Mouse (Mus musculus): ENCODE data around the gene Epc2. TPM values are rescaled to one million over a fixed set of nuclear protein-coding genes. Genes with fewer than 3 reads are reported as not detected.

The Epc2 gene
- polyA plus RNA-seq (2012; ENCODE audit: insufficient read depth, low replicate concordance), result 0.35 and 0.65 TPM in 2 replicates

DNA sequence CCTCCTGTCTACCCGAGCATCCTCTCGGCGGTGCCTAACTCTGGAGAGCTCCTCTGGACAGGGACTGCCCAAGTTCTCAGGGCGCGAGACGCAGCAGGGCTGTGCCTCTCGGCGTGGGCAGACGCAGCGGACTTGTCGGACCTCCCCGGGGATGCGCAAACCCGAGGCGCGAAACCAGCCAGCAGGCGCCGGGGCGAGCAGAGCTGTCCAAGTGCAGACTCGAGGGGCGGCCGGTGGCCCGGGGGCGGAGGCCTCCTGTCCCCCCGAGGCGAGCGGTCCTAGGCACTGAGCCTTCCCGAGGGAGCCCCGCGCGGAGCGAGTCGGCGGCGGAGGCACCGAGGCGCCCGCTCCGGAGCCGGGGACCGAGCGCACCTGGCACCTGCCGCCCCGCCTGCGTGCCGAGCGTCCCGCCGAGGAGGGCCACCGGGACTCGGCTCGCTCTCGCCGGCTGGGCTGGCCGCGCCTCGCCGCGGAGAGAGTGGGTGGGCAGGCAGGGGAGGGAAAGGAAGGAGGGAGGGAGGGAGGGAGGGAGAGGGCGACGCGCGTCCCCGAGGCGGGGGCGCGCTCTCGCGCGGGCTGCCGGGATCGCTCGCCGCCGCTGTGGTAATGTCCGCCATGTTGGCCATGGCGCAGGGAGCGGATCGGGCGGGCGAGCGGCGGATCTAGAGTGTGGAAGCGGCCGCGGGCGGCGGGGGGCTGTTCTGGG lies at the start of gene Epc2:
Gene Epc2 (plus strand): TSS at position 556 of the 706 bp plus-strand sequence.
- no peak for TF ChIP-seq FLI1 (IDR thresholded peaks at IDR 0.05; ENCODE audit: low read length)
- TF ChIP-seq GATA1 (IDR thresholded peaks at IDR 0.05; ENCODE audit: borderline replicate concordance, low read length), result no peak
- no peaks in the 10 kb centered on the region for H3K36me3 ChIP-seq (replicated peaks; ENCODE audit: low read length)
- peak within 1 kb of the TSS; percentile 99 for H3K4me3 ChIP-seq (replicated peaks)
- no peaks in the 10 kb centered on the region for H3K27me3 ChIP-seq (replicated peaks)
- H3K9me3 ChIP-seq, result no peaks in the 10 kb centered on the region
- peaks cover 11% of the 10 kb centered on the region; the same call in 1 of the 2 replicates for H3K4me1 ChIP-seq

DNA sequence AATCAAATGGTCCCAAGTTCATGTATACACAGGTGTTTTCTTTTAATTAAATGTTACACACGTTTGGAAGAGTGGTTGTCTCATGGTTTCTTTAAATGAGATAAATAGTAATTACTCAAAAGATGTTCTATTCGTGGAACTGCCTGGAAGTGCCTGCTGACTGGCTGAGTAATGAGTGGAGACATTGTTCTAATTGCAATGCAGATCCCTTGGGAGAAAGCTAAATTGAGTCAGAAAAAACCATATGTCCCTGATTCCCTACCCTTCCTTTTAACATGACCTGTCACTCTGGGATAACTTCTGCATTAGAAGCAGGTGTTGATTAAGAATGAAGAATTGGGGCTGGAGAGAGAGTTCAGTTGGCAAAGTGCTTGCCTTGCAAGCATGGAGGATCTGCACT lies 45.3 kb upstream of the Epc2 start:
- H3K4me1 ChIP-seq, result no peaks in the 10 kb centered on the region
- H3K36me3 ChIP-seq (replicated peaks; ENCODE audit: low read length), result no peaks in the 10 kb centered on the region
- TF ChIP-seq FLI1 (IDR thresholded peaks at IDR 0.05; ENCODE audit: low read length) (no peak), GATA1 (IDR thresholded peaks at IDR 0.05; ENCODE audit: borderline replicate concordance, low read length) (no peak)
- no peak overlapping the region for H3K4me3 ChIP-seq (replicated peaks)
- H3K9me3 ChIP-seq, result peaks cover 7% of the 10 kb centered on the region; the same call in 1 of the 2 replicates
- H3K27me3 ChIP-seq (replicated peaks), result no peaks in the 10 kb centered on the region

DNA sequence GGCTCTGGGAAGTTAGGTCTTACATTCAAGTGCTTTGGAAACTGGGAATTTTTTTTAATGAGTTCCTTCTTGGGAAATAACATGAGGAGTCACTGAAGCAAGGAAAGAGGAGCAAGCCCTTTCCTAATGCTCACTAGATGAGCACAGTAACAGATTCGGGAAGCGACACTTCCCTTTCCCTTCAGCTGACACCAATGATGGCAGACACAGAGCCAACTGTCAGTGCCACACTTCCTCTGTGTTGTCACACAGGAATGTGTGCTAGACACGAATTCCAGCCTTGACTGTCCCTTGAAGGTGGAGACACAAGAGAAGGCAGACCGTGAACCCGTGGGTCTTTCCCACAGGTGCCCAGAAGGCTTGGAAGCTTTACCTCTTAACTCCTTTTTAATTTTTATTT lies 39.6 kb upstream of the Epc2 start:
- TF ChIP-seq GATA1 (IDR thresholded peaks at IDR 0.05; ENCODE audit: borderline replicate concordance, low read length) (no peak), FLI1 (IDR thresholded peaks at IDR 0.05; ENCODE audit: low read length) (no peak)

DNA sequence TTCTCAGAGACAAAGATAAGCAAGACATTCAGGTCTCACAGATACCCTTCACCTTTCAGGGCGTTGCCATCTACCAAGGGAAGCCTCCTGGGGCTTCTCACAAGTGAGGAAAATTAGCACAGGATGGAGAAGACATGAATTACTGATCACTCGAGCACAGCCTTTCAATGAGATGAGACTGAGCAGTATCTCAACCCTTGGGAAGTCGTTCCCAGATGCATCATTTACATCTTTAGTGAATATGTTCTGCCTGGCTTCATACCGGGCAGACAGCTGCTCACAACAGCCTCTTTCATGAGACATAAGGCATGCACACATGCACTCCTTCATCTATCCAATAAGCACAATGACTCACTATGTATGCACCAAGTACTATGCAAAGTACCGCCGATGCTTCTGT lies 38.7 kb upstream of the Epc2 start:
- Histone ChIP-seq H3K9me3 (no peaks in the 10 kb centered on the region), H3K4me1 (peaks cover 29% of the 10 kb centered on the region), H3K4me3 (replicated peaks) (no peak overlapping the region), H3K36me3 (replicated peaks; ENCODE audit: low read length) (no peaks in the 10 kb centered on the region), H3K27me3 (replicated peaks) (no peaks in the 10 kb centered on the region)
- TF ChIP-seq FLI1 (IDR thresholded peaks at IDR 0.05; ENCODE audit: low read length) (no peak), GATA1 (IDR thresholded peaks at IDR 0.05; ENCODE audit: borderline replicate concordance, low read length) (no peak)

More for the DNA sequence above, 39.6 kb upstream of the Epc2 start:
- no peaks in the 10 kb centered on the region for H3K27me3 ChIP-seq (replicated peaks)
- H3K9me3 ChIP-seq, result no peaks in the 10 kb centered on the region
- no peaks in the 10 kb centered on the region for H3K36me3 ChIP-seq (replicated peaks; ENCODE audit: low read length)
- peaks cover 20% of the 10 kb centered on the region for H3K4me1 ChIP-seq
- no peak overlapping the region for H3K4me3 ChIP-seq (replicated peaks)

DNA sequence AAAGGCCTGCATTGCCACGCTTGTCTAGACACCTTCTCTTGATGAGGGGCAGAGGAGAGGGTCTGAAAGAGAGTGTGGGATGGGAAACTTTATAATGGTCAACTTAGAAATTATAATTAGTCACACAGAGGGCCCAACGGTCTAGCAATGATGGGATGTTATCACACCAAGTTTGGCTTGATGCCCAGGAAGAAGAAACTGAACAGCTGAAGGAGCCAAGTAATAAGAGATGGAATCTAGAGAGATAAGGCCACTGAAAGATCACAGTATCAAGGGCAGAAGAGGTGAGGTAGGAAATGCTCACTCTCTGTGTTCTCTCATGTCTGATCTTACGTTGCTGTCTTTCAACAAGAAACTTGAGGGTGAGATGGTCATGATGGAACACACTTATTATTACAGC lies 35.4 kb upstream of the Epc2 start:
- Histone ChIP-seq H3K27me3 (replicated peaks) (no peaks in the 10 kb centered on the region), H3K9me3 (no peaks in the 10 kb centered on the region), H3K4me3 (replicated peaks) (peak overlapping the region; percentile 78), H3K36me3 (replicated peaks; ENCODE audit: low read length) (no peaks in the 10 kb centered on the region), H3K4me1 (peaks cover 34% of the 10 kb centered on the region)
- no peak for TF ChIP-seq GATA1 (IDR thresholded peaks at IDR 0.05; ENCODE audit: borderline replicate concordance, low read length)
- TF ChIP-seq FLI1 (IDR thresholded peaks at IDR 0.05; ENCODE audit: low read length), result no peak

DNA sequence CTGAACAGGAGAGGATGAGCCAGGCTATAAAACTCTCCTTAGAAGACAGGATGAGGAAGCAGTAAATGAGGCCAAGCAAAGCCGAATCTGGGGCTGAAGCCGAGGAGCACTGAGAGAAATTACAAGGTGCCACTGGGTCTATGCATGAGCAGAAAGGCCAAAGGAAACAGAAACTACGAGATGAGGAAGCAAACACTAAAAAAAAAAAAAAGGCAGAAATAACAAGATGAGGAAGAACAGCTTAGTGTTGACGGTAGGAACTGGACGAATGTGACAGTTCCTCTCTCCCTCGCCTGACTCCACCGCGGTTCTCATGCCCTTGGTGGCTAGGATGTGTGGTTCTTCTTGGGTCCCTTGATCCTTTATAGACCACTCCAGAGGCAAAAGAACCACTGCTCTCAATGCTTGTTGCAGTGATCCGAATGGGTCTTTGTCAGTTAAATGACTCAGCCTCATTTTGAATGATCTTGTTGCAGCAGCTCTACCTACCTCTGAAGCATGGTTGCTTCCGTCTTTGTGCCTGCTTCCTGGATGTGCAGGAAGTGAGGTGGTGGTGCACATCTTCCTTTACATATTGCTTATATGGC lies 34.2 kb upstream of the Epc2 start:
- peak overlapping the region; percentile 88 for H3K4me3 ChIP-seq (replicated peaks)
- no peak for TF ChIP-seq GATA1 (IDR thresholded peaks at IDR 0.05; ENCODE audit: borderline replicate concordance, low read length)
- H3K4me1 ChIP-seq, result peaks cover 34% of the 10 kb centered on the region
- no peaks in the 10 kb centered on the region for H3K36me3 ChIP-seq (replicated peaks; ENCODE audit: low read length)
- H3K27me3 ChIP-seq (replicated peaks), result no peaks in the 10 kb centered on the region
- no peaks in the 10 kb centered on the region for H3K9me3 ChIP-seq

DNA sequence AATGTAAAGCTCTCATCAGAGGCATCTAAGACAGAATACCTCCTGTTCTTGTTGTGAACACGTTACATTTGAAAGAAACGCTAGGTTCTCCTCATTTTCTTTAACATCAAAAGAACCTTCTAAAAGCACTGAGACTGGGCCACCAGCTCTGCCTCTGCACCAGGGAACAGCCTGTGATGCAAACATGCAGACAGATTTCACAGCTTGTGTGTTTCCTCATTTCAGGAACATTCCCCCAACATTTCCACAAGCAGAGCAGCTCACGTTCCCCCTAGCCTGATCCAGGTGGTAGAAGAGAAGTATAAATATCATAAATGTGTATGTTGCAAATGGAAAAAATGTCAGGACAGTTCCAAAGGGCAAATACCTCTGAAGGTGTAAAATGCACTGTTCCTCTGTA lies 30.9 kb upstream of the Epc2 start:
- Histone ChIP-seq H3K4me3 (replicated peaks) (no peak overlapping the region), H3K27me3 (replicated peaks) (no peaks in the 10 kb centered on the region), H3K9me3 (no peaks in the 10 kb centered on the region), H3K36me3 (replicated peaks; ENCODE audit: low read length) (no peaks in the 10 kb centered on the region), H3K4me1 (peaks cover 30% of the 10 kb centered on the region)
- TF ChIP-seq GATA1 (IDR thresholded peaks at IDR 0.05; ENCODE audit: borderline replicate concordance, low read length), result no peak
- TF ChIP-seq FLI1 (IDR thresholded peaks at IDR 0.05; ENCODE audit: low read length), result no peak

DNA sequence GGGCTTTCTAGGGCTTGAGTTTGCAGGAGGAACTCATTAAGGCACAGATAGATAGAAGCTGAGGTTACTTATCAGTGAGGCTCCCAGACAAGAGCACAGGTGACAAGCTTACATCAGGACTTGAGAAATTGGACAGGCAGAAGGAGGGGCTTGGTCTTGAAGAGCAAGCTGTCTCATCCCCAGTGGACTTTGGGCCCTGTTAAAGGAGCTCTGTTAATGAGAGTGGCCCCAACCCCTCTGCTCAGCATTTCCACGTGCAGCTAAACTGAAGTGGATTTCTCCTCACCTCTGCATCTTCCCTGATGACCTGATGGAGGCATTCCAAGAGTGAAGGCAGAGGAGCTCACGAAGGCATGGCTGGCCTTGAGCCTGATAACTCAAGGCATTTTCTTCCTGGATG lies 27.4 kb upstream of the Epc2 start:
- Histone ChIP-seq H3K4me3 (replicated peaks) (no peak overlapping the region), H3K27me3 (replicated peaks) (peaks cover 1% of the 10 kb centered on the region), H3K36me3 (replicated peaks; ENCODE audit: low read length) (no peaks in the 10 kb centered on the region), H3K9me3 (no peaks in the 10 kb centered on the region), H3K4me1 (peaks cover 3% of the 10 kb centered on the region; the same call in 1 of the 2 replicates)
- TF ChIP-seq FLI1 (IDR thresholded peaks at IDR 0.05; ENCODE audit: low read length) (no peak), GATA1 (IDR thresholded peaks at IDR 0.05; ENCODE audit: borderline replicate concordance, low read length) (no peak)

DNA sequence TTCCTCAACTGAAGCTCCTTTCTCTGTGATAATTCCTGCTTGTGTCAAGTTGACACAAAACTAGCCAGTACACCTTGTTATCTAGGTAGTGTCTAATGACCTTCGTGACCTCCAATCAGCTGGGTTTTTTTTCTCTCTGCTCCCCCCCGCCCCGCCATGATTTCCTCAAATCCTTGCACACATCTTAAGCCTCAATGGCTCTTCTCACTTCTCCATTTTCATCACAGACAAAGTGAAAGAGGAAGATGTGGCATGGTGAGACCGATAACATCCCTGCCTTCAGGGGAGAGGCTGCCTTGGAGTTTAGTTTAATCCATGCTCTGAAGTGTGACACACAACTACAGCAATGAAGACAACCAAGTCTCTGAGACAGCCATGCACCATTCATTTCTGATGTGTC lies 26.5 kb upstream of the Epc2 start:
- Histone ChIP-seq H3K4me3 (replicated peaks) (no peak overlapping the region), H3K9me3 (no peaks in the 10 kb centered on the region), H3K4me1 (peaks cover 3% of the 10 kb centered on the region; the same call in 1 of the 2 replicates), H3K27me3 (replicated peaks) (peaks cover 1% of the 10 kb centered on the region), H3K36me3 (replicated peaks; ENCODE audit: low read length) (no peaks in the 10 kb centered on the region)
- TF ChIP-seq FLI1 (IDR thresholded peaks at IDR 0.05; ENCODE audit: low read length), result no peak
- TF ChIP-seq GATA1 (IDR thresholded peaks at IDR 0.05; ENCODE audit: borderline replicate concordance, low read length), result no peak

DNA sequence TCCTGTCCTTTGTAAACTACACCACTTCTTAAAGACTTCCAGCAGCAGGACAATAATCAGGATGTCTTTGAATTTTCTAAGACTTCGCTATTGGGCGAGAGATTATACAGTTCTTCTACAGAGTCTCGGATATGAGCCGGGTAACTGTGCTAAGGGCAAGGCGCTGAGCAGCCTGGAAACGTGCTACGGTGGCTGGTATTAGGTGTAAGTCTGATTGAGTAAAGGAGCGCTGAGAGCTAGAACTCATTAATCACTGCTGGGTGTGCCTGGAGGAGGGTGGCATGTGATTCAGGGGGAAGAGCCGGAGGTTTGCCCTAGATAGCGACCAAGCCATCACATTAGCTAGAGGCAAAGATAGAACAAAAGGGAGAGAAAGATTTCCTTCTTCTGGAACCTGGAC lies 25.1 kb upstream of the Epc2 start:
- peaks cover 3% of the 10 kb centered on the region for H3K27me3 ChIP-seq (replicated peaks)
- H3K4me3 ChIP-seq (replicated peaks), result no peak overlapping the region
- no peaks in the 10 kb centered on the region for H3K9me3 ChIP-seq
- no peaks in the 10 kb centered on the region for H3K36me3 ChIP-seq (replicated peaks; ENCODE audit: low read length)
- peaks cover 3% of the 10 kb centered on the region; the same call in 1 of the 2 replicates for H3K4me1 ChIP-seq
- TF ChIP-seq FLI1 (IDR thresholded peaks at IDR 0.05; ENCODE audit: low read length) (no peak), GATA1 (IDR thresholded peaks at IDR 0.05; ENCODE audit: borderline replicate concordance, low read length) (no peak)

Measured in megakaryocyte, embryonic 14.5 days (primary cell).